Mouse (Mus musculus) right cerebral cortex, adult 2 months (tissue): ENCODE measurements at regions not wholly inside any gene's neighbourhood (a gene's known extent, or its start where the extent isn't known, plus 50 kb on each side); places are given as distances from the start of the nearest gene placed in this dataset.

Experiments used
- DNase-seq, 2 experiments: peaks; one replicate each; pipeline ENCODE4 v3.0.0; 2021 to 2022; ENCODE audit warnings: low spot score in 2 of 2

- DNase-seq: no peak
Measured at GRCm38 (mm10) chr14:62177509-62177908, 114.9 kb upstream of the Rnaseh2b start.

GRCm38 (mm10) chr14:62187360-62187759, 105.0 kb upstream of the Rnaseh2b start:
- no peak for DNase-seq

GRCm38 (mm10) chr14:62188147-62188885, 104.1 kb upstream of the Rnaseh2b start:
- DNase-seq: peak in 1 of 2 experiments; percentile 13

- DNase-seq: no peak
Measured at GRCm38 (mm10) chr14:62191624-62192023, 100.8 kb upstream of the Rnaseh2b start.

GRCm38 (mm10) chr14:62192814-62193213, 99.6 kb upstream of the Rnaseh2b start:
- DNase-seq: no peak

- DNase-seq: no peak
Measured at GRCm38 (mm10) chr14:62193371-62193770, 99.0 kb upstream of the Rnaseh2b start.

- DNase-seq: peak in 1 of 2 experiments; percentile 7
Measured at GRCm38 (mm10) chr14:62196776-62197175, 95.6 kb upstream of the Rnaseh2b start.

- DNase-seq: no peak
Measured at GRCm38 (mm10) chr14:62198476-62199190, 93.8 kb upstream of the Rnaseh2b start.

- no peak for DNase-seq
Measured at GRCm38 (mm10) chr14:62215071-62215470, 77.3 kb upstream of the Rnaseh2b start.

GRCm38 (mm10) chr14:62216995-62217394, 75.4 kb upstream of the Rnaseh2b start:
- no peak for DNase-seq

- DNase-seq: no peak
Measured at GRCm38 (mm10) chr14:62217971-62218370, 74.4 kb upstream of the Rnaseh2b start.

- no peak for DNase-seq
Measured at GRCm38 (mm10) chr14:62218716-62219115, 73.7 kb upstream of the Rnaseh2b start.

GRCm38 (mm10) chr14:62220770-62221169, 71.6 kb upstream of the Rnaseh2b start:
- no peak for DNase-seq
